Mouse (Mus musculus): ENCODE results near the gene Schip1.

Schip1 gene

DNA sequence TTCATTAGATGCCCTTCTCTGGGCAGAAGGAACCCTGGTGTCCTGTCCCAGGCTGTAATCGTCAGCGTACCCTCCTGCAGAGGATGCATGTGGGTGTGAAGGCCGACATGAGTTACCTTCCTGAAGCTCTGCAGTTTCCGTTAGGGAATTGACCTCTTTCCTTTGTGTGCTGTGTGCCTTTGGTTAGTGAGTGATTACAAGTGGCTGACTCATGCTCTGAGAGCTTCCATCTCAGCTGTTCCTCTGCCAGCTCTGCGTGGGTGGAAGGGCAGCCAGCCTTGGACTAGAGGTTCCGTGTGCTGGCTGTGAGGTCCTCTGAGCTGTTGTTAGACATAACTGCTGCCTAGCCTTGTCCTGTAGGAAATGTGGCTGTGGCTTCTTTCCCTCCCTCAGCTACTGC lies 444.0 kb downstream of the Schip1 start:
- no peak for DNase-seq (ENCODE audit: low read depth, low spot score)

DNA sequence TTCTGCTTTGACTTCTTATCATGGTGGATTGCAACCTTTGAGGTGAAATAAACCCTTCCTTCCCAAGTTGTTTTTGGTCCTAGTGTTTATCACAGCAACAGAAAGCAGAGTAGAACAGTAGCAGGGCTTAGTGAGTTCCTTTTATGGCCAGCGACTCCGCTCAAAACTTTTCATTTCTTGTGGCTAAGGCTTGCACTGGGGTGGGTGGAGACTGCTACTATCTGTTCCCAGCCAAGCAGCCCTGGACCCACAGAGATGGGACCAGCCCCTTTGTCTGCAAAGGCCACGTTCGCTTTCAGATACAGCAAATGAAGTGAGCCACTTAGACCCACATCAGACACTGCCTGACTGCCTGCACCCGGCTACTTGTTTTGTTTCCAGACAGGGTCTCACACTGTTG lies 446.3 kb downstream of the Schip1 start:
- DNase-seq (ENCODE audit: low read depth, low spot score) = no peak

DNA sequence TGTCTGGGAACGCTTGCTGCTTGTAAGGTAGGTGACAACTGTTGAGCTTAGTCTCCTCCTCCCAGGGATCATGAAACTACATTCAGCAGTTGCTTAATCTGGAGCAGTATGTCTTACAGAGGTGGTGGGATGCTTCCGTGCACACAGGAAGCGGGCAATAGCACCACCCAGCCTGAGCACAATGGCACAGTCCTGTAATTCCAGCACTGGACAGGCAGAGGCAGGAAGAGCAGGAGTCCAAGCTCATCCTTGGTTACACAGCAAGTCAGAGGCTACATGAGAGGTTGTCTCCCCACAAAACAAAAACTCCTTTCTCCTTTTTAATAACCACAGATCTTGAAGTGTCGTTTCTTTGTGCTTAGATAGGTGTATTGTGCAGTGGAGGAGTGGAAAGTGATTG lies 447.1 kb downstream of the Schip1 start:
- DNase-seq (ENCODE audit: low read depth, low spot score) = no peak

DNA sequence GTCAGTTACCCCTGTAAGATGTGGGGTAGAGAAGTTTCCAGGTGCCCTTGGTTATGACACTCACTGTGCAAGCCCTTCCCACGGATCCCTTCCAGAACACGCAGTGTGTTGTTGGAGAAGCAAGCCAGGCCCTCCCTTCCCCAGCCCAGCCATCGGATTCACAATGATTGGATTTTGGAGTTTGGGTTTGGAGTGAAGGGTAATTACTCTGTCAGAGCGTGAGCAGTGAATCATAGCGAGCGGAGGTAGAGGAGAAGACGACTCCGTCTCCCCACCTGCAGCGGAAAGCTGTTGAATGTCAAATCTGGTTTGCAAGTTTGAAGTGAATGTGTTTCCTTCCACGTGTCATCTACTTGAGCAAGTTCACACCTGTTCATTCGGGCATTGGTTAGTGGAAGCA lies 447.7 kb downstream of the Schip1 start:
- DNase-seq (ENCODE audit: low read depth, low spot score) = no peak

DNA sequence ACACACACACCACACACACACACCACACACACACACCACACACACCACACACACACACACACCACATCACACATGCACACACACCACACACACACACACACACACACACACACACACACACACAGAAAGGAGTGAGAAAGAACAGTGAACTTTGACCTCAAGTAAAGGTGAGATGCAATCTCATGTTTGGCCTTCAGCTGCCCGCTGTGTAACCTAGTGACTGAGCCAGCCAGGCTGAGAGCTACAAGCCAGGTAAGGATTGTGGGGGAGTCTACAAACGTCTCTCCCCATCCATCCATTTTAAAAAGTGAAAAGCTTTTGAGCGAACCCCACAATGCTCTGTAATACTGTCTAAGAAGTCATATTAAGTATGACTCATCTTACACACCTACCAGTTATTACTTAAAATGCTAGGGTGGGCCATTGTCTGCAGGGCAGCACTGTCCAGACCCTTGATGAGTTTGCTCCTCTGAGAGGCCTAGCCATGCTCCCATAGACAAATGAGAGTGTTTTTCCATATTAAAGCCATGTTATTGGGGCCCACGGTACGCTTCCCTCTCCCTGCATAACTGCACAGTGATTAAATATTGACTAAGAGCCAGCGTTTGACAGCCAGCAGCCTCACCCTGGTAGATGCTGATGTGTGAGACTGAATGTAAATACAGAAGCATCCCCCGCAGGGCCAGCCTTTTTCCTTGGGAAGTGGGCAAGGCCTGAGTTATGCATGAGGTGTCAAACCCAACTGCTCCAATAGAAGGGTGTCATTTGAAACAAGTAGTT lies 448.9 kb downstream of the Schip1 start:
- DNase-seq (ENCODE audit: low read depth, low spot score) = no peak

DNA sequence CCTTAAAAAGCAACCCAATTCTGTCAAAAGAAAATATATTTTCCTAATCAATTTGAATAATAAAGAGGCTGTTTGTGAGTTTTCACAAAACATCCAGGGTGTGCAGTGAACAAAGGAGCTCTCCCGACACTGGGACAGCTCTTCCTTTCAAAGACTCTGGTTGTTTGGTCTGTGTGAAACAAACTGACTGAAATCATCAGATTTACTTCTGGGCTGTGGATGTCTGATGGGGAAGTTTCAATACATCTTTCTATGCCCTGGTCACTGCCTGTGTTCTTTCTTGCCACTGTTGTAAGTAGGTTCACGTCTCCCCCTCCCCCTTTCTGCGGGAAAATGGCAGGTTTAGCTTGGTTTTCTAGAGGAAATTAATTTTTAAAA lies 449.5 kb downstream of the Schip1 start:
- no peak for DNase-seq (ENCODE audit: low read depth, low spot score)

DNA sequence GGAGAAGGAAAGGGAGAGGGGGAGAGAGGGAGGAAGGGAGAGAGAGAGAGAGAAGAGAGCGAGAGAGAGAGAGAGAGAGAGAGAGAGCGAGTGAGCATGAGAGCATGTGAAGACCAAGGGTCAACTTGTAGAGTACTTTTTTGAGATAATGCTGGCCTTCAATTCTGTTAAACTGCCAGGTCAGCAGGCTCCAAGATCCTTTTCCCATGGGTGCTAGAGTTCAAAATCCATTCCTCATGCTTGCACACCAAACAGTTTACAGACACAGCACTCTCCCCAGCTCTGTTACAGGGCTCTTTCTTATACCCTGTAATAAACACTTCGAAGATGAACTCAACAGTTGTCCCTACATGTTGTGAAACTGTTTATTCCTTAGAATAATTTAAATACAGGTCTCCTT lies 450.1 kb downstream of the Schip1 start:
- DNase-seq (ENCODE audit: low read depth, low spot score) = no peak

DNA sequence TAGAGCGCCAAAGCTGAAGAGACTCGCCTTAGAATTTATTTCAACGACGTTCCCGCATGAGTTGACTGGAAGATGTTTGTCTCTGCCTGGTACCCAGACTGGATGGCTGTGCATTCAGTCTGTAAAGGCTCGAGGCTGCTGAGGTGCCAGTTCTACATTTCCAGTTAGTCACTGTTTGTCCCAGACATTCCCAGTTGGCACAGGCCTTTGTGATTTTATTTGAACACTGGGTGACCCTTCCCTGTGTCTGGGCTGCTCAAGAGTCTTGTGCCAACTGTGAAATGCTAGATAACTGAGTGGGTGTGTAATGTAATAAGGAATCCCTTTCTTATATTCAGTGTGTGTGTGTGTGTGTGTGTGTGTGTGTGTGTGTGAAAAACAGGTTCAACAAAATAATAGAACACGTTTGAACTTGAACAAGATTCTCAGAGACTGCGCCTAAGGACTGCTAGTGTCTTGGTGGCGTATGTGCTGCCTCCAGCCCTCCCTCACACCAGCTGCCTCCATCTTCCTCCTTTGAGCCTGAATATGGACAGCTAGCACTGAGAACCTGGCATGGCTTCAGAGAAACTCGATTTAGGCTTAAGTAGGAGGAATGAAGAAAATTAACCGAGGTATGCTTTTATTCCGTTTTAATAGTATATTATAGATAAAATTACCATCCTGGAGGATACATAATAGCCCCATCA lies 451.9 kb downstream of the Schip1 start:
- DNase-seq (ENCODE audit: low read depth, low spot score) = no peak

DNA sequence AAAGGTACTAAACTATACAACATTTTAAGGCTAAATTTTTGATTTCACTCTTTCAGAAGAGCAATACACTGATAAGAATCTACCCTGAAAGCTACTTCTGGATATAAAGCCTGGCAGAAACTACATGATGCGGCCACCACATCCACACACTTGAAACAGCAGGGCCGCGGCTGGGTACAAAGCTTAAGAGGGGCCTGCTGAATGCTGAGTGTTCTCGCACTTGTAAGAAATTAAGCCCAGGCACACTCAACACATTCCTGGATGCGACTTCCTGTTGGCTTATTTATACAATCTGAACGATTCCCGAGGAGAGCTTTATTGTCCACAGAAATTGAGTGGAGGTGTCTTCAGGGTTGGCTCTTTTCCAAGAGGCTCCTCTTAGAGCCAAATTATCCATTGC lies 452.6 kb downstream of the Schip1 start:
- DNase-seq (ENCODE audit: low read depth, low spot score) = no peak

DNA sequence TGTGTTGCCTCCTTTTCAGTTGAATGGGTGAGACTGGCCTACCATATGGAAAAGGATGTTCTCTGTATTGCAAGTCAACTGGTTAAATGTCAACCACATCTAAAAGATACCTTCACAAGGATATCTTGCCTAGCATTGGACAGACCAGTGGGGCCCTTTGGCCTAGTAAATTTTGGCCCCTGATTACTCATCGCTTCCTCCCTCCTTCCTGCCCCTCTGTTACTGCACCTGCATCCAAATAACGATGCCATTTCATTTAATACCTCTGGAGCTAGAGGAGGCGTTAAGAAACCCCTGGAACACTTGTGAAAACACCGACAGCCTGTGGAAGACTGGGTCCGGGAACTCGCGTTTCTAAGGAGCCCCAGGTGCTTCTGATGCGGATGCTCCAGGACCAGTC lies 453.4 kb downstream of the Schip1 start:
- DNase-seq (ENCODE audit: low read depth, low spot score) = no peak

DNA sequence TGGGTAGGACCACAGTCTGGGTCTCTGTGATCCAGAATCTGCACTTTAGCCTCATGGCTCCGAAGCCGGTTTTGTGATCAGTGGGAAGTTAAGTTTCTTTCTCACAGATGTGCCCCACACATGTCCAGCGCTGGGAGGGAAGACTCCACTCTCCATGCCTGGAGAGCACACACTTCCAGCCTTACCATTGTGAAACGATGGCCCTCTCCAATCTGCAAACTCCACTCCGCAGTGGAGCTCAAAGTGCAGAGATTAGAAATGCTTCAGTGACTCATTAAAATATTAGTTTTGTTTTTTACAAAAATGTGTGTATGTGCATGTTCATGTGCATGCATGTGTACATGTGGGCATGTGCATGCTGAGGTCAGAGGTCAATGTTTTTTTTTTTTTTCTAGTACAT lies 454.0 kb downstream of the Schip1 start:
- DNase-seq (ENCODE audit: low read depth, low spot score) = no peak

DNA sequence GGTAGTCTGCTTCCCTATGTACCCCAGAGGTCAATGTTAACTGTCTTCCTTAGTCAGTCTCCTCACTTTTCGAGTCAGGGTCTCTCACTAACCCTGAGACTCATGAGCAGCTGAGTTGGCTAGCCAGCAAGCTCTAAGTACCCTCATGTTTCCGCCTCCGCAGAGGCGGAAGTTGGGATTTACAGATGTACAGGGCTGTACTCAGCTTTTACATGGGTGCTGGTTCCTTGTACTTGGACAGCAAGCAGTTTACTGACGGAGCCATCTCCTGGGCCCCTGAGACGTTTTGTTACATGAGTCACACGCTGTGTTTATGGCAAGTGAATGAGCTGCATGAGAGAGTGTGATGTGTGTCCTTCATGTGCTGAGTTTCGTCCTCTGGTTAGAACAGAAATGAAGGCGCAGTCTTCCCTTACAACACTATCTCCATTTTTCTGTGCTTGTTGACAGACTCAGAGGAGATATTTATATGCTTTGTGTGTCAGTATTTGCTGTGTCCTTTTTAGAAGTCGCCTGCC lies 460.8 kb downstream of the Schip1 start:
- no peak for DNase-seq (ENCODE audit: low read depth, low spot score)

DNA sequence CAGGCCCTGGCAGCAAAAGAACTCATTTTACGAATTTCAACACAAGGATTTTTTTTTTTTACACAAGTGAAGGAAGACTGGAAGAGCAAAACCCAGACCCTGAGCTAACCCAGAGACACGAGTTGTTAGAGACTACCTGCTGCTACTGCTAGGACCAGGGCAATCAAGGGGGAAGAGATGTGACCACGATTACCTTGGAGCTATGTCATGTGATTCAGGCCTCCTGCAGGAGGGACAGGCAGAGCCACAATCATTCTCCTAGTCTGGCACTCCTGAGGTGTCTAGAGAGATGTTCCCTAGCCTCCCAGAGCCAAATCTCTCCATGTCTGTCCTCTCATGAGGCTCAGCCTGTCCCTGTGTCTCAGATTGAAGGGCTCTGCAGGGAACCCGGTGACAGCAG lies 461.8 kb downstream of the Schip1 start:
- no peak for DNase-seq (ENCODE audit: low read depth, low spot score)

DNA sequence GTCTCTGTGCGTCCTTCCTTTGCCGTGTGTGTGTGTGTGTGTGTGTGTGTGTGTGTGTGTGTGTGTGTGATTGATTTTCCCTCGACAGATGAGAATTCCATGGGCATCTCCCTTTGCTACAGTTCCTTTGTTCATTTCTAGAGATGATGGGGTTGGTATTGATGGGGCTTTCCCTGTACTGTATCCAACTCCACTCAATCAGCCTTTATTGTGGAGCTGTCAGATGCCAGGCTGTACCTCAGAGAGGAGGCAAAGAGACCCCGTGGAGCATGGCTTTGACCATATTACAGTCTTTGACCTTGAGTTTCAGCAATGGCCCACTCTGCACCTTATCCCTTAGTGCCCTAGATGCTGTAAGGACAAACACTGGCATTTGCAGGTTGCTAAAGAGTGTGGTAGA lies 462.6 kb downstream of the Schip1 start:
- no peak for DNase-seq (ENCODE audit: low read depth, low spot score)

DNA sequence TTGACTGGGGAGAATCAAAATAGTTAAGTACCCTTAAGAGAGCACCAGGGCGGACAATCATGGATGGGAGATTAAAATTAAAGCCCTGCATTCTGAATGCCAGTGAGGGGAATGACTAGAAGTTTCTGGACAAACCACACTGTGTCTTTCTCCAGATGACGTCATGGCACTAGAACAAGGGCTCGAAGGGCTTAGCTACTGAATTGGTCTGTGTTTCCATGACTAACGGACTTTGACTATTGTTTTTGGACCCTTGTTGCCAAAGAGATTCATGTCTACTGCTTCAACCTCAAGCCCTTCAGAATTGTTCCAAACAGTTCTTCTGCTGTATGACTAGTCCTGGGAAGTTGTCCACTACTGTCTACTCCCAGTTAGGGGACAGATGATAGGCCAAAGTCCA lies 467.3 kb downstream of the Schip1 start:
- no peak for DNase-seq (ENCODE audit: low read depth, low spot score)

DNA sequence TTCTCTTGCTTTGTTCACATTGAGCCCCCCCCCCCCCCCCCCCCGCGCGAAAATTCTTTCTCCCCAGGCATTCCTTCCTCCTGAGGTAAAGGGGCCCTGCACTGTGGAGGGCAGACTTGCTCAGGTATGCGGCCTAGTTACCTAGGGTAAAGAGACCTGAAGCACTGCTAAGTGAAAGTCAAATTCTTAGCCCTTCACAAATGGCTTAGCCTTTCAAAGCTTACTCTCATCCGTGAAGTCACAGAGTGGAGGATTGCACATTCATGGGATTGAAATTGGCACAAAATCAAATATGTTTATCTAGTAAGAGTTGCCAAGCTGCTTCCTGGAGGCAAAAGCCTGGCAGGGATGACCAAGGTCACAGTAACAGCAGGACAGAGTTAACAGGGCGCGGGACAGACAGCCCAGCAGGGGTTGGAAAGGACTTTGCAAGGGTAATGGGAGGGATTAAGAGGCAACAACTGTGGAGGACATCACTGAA lies 470.0 kb downstream of the Schip1 start:
- no peak for DNase-seq (ENCODE audit: low read depth, low spot score)

DNA sequence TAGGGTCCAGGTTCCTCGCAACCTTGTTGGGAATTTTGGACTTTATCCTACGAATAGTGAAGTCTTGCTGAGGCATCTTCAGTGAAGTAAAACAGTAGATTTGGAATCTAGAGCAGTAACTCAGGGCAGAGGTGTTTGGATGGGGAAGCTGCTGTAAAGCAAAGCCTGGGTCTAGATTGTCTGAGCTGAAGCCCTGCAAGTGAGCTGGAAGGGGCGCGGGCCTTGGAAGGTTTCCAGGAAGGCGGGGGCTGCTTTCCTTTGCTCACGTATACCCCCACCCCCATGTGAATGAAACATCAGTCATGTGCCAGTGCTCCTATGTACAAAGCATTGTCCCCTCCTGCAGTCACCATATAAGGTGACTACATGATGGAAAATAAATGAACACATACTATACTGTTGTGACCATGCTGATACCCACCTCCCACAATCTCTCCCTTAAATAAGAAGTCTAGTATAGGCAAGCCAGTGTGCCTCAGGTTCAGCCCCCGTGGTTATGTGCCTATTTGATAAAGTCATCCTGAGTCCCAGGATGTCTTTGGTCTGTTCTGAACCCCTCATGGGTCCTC lies 470.6 kb downstream of the Schip1 start:
- DNase-seq (ENCODE audit: low read depth, low spot score) = no peak

DNA sequence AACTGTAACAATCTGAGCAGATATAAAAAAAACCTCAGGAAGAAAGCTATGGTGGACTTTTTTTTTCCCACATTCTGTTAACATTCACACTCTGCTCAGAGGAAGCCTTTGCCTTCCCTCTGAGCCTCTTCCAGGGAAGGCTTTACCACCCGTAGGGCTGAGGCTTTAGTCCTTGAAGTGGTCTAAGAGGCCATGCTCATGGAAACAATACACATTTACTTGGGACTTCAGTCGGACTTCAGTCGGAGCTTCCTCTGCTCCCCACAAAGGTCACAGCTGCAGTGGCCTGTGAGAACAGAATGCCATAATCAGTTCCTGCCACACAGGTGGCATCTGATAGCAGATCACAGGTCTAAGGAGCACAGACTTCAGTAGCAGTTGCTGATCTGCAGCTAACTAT lies 471.5 kb downstream of the Schip1 start:
- no peak for DNase-seq (ENCODE audit: low read depth, low spot score)

DNA sequence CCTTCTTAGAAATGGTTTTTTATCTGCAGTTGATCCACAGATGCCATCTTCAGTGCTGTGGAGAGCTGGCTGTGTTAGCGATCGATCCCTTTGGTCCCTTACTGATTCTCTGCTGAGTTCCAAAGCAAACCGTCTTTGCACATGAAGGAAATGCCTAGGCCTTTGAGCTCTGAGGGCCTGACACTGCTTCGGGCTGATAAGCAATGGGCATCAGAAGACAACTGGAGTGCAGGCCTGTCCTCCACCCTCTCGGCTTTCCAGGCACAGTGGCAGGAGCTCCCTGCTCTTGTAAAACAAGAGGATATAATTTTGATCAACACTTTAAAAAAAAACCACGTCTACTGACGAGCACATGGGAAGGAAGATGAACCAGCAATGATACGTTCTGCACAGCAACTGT lies 477.1 kb downstream of the Schip1 start:
- no peak for DNase-seq (ENCODE audit: low read depth, low spot score)

DNA sequence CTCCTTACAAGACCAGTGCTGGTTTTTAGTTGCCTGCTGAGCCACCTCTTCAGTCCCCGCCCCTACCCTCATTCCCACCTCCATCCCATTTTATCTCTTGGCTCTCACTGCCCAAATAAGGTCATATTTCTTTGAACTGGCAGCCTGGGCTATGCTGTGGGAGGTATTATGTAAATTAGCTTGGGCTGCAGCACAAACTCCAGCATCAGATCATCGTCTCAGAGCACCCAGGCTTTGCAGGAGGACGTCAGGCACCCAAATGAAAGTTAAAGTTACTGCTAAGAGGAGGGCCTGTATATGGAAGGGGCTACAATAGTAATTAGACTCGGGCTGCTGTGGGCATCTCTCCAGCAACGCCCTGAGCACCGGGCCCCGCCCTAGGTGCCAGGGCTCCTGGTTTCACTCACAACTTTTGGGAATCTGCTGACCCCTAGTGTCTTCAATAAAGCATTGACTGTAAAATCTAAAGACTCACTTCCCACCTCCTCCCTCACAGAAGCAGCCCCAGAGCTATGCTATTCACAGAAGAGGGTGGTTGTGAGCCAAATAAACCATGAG lies 478.4 kb downstream of the Schip1 start:
- peak; percentile 30 for DNase-seq (ENCODE audit: low read depth, low spot score)

DNA sequence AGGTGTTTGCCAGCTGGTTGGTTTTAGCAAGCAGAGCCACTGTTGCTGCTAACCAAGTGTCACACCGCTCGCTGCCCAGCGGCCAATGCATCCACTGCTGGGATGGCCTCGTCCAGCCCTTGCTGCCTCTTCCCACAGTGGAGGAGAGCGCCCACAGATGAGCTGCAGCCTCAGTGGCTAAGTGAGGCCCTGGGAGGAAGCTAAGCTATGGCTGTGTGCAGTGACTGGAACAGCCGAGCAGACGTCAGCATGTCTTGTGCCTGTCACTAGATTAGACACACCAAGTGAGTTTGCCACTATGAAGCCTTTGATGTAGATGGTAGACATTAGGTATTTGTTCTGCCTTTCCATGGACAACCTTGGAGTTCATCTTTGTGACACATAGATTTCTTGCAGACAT lies 480.2 kb downstream of the Schip1 start:
- no peak for DNase-seq (ENCODE audit: low read depth, low spot score)

DNA sequence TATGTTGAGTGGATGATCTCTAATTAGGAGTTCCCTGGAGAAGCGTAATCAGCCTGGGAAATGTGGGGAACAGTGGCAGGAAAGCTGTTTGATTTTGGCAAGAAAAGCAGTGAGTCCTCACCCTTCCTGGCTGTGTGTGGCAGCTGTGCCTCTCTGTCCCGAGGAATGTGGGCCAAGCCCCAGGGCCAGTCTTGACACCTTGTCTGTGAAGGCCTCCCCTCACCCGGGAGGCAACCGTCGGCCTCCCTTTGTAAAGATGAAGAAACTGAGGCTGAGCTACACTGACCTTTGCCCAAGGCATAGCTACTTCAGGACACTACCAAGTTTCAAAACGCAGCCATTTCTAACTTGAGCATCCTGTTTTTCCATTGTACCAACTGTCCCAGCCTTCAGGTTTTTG lies 481.3 kb downstream of the Schip1 start:
- DNase-seq (ENCODE audit: low read depth, low spot score) = no peak
